Mouse (Mus musculus) E14TG2a.4 (cell line): ENCODE results near the gene Tmprss13.

Source experiments
- CTCF ChIP-seq: conservative IDR thresholded peaks from 2 replicates; pipeline ENCODE4 v1.5.1; 2014; ENCODE audit warnings: low read length
- NANOG ChIP-seq: IDR thresholded peaks from 2 replicates; pipeline ENCODE4 v1.6.1; 2014; ENCODE audit warnings: borderline replicate concordance, low read length, mixed read lengths

DNA sequence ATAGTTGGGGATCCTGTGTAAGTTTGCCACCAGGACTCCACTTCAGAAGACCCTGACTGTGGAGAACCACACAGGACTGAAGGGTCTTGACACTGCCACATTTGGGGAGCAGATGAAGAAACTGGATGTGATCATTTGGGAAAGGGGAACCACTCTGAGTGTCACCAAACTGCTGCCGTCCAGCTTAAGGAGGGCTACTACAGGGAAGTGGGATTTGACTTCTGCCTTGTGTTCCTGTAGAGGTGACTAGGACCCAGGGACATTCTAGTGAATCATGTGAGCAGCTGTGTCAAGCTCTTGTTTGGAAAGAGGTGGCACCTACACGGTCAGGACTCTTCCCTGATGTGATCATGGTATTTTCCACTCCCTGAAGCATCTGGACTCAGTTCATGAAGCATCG lies 5.0 kb upstream of the Tmprss13 start:
- TF ChIP-seq CTCF (no peak), NANOG (no peak)
